Mouse (Mus musculus) testis, adult 2 months (tissue): ENCODE results near the gene Smim22.

Source experiments
- CTCF ChIP-seq: fragments of 200-500 bp; IDR thresholded peaks from 2 replicates; pipeline ENCODE4 v1.5.1; 2012; ENCODE audit warnings: low read depth, mild to moderate bottlenecking, inconsistent platforms, low read length, moderate library complexity; ENCODE audit not compliant: control insufficient read depth, insufficient read depth, insufficient replicate concordance
- POLR2A ChIP-seq: fragments of 200-500 bp; IDR thresholded peaks from 2 replicates; pipeline ENCODE4 v1.6.1; 2012; ENCODE audit warnings: low read depth, mild to moderate bottlenecking, inconsistent platforms, low read length, moderate library complexity; ENCODE audit not compliant: control insufficient read depth

GRCm38 (mm10) chr16:4978275-4979051, 28.6 kb upstream of the Smim22 start:
- TF ChIP-seq POLR2A (no peak), CTCF (no peak)
